Mouse (Mus musculus) liver, embryonic 16.5 days (tissue): ENCODE results near the gene Trim44. TPM values are rescaled to one million over a fixed set of nuclear protein-coding genes. Genes with fewer than 3 reads are reported as not detected.

Experiments used
- ATAC-seq: fragments of 200-750 bp; cut with Nextera tagmentation; 2 replicates; pipeline ENCODE4 v1.8.0; 2017; ENCODE audit warnings: low read depth, mild to moderate bottlenecking, moderate number of reproducible peaks, moderate library complexity
- H3K27ac ChIP-seq: fragments of 300-500 bp; sonication (generic); 2 replicates; pipeline ENCODE4 v1.5.1; 2014; ENCODE audit warnings: mild to moderate bottlenecking, low read length
- H3K27me3 ChIP-seq: fragments of 300-500 bp; sonication (generic); 2 replicates; pipeline ENCODE4 v1.6.1; 2014; ENCODE audit warnings: low read depth, low read length, mixed read lengths; ENCODE audit not compliant: control insufficient read depth, insufficient read depth
- H3K36me3 ChIP-seq: fragments of 300-500 bp; sonication (generic); 2 replicates; pipeline ENCODE4 v1.6.1; 2014; ENCODE audit warnings: mild to moderate bottlenecking; ENCODE audit not compliant: control insufficient read depth, insufficient read depth
- H3K4me1 ChIP-seq: fragments of 300-500 bp; sonication (generic); 2 replicates; pipeline ENCODE4 v1.6.1; 2014; ENCODE audit warnings: low read depth, low read length, mixed read lengths; ENCODE audit not compliant: control insufficient read depth
- H3K4me2 ChIP-seq: fragments of 300-500 bp; sonication (generic); 2 replicates; pipeline ENCODE4 v1.6.1; 2014; ENCODE audit warnings: low read depth, low read length, mixed read lengths
- H3K4me3 ChIP-seq: fragments of 300-500 bp; sonication (generic); 2 replicates; pipeline ENCODE4 v1.5.1; 2014; ENCODE audit warnings: low read depth, mild to moderate bottlenecking, low read length
- H3K9ac ChIP-seq: fragments of 300-500 bp; sonication (generic); 2 replicates; pipeline ENCODE4 v1.6.1; 2014; ENCODE audit warnings: low read depth, low read length
- H3K9me3 ChIP-seq: fragments of 300-500 bp; sonication (generic); replicated peaks from 2 replicates; pipeline ENCODE4 v1.6.1; 2016; ENCODE audit warnings: low read length; ENCODE audit not compliant: control insufficient read depth
- WGBS: fragments of 180-500 bp; shearing (Covaris S2); extraction: QIAGEN DNeasy Blood & Tissue Kit; methylation state at CpG from one replicate; pipeline ENCODE4 v1.1.7; 2014; ENCODE audit not compliant: insufficient replicate concordance; 5-methylcytosine and 5-hydroxymethylcytosine counted together
- polyA plus RNA-seq: library from polyadenylated mRNA; unstranded; fragments of >200 nt; fragmentation: Nextera tagmentation; extraction: Ambion mirVana; gene quantifications from 2 replicates; pipeline ENCODE4 v1.2.1, GENCODE M21; 2015

Gene Trim44
- polyA plus RNA-seq, 1 experiment from 2014 or later: 4.0 TPM

GRCm38 (mm10) chr2:102449056-102449455 is 41.4 kb upstream of the Trim44 start:
- WGBS: 20% methylated on average over 1 of the region's 1 CpGs
- ATAC-seq: no peak
- Histone ChIP-seq H3K4me2 (no peak overlapping the region), H3K4me3 (no peak overlapping the region), H3K27ac (no peak overlapping the region), H3K9ac (no peak overlapping the region), H3K36me3 (no peaks in the 10 kb centered on the region), H3K27me3 (peaks cover 41% of the 10 kb centered on the region), H3K9me3 (no peaks in the 10 kb centered on the region), H3K4me1 (no peaks in the 10 kb centered on the region; the same call in none of the 2 replicates)

- Histone ChIP-seq H3K36me3 (no peaks in the 10 kb centered on the region), H3K4me3 (no peak overlapping the region), H3K4me1 (no peaks in the 10 kb centered on the region; the same call in none of the 2 replicates), H3K9me3 (no peaks in the 10 kb centered on the region), H3K9ac (no peak overlapping the region), H3K27me3 (peaks cover 35% of the 10 kb centered on the region), H3K4me2 (no peak overlapping the region), H3K27ac (no peak overlapping the region)
- 80% methylated on average over 7 of the region's 7 CpGs for WGBS
- ATAC-seq: no peak
Observed at GRCm38 (mm10) chr2:102447831-102448230, 40.2 kb upstream of the Trim44 start.

GRCm38 (mm10) chr2:102446851-102447250 is 39.2 kb upstream of the Trim44 start:
- WGBS: 57% methylated on average over 4 of the region's 4 CpGs
- no peak for ATAC-seq

GRCm38 (mm10) chr2:102437357-102438030 is 29.9 kb upstream of the Trim44 start:
- H3K9me3 ChIP-seq: no peaks in the 10 kb centered on the region
- WGBS: 48% methylated on average over 8 of the region's 8 CpGs
- no peaks in the 10 kb centered on the region for H3K4me1 ChIP-seq
- no peak overlapping the region for H3K9ac ChIP-seq
- no peak overlapping the region for H3K27ac ChIP-seq
- no peak for ATAC-seq
- no peaks in the 10 kb centered on the region for H3K36me3 ChIP-seq
- H3K4me3 ChIP-seq: no peak overlapping the region
- H3K4me2 ChIP-seq: no peak overlapping the region
- H3K27me3 ChIP-seq: no peaks in the 10 kb centered on the region

More at GRCm38 (mm10) chr2:102446851-102447250, 39.2 kb upstream of the Trim44 start:
- Histone ChIP-seq H3K27me3 (peaks cover 27% of the 10 kb centered on the region), H3K36me3 (no peaks in the 10 kb centered on the region), H3K9me3 (no peaks in the 10 kb centered on the region), H3K4me1 (no peaks in the 10 kb centered on the region; the same call in none of the 2 replicates), H3K4me3 (no peak overlapping the region), H3K4me2 (no peak overlapping the region), H3K27ac (no peak overlapping the region), H3K9ac (no peak overlapping the region)

- Histone ChIP-seq H3K36me3 (no peaks in the 10 kb centered on the region), H3K27me3 (no peaks in the 10 kb centered on the region), H3K9me3 (no peaks in the 10 kb centered on the region), H3K27ac (no peak overlapping the region), H3K4me2 (no peak overlapping the region), H3K9ac (no peak overlapping the region), H3K4me1 (no peaks in the 10 kb centered on the region), H3K4me3 (no peak overlapping the region)
- no peak for ATAC-seq
- 78% methylated on average over 1 of the region's 1 CpGs for WGBS
Observed at GRCm38 (mm10) chr2:102433879-102434278, 26.3 kb upstream of the Trim44 start.

- H3K27me3 ChIP-seq: no peaks in the 10 kb centered on the region
- H3K4me2 ChIP-seq: no peak overlapping the region
- 33% methylated on average over 4 of the region's 4 CpGs for WGBS
Observed at GRCm38 (mm10) chr2:102431084-102431483, 23.5 kb upstream of the Trim44 start.

GRCm38 (mm10) chr2:102427974-102428373 is 20.3 kb upstream of the Trim44 start:
- H3K27ac ChIP-seq: no peak overlapping the region
- H3K27me3 ChIP-seq: no peaks in the 10 kb centered on the region
- H3K9me3 ChIP-seq: no peaks in the 10 kb centered on the region
- H3K4me2 ChIP-seq: no peak overlapping the region
- no peaks in the 10 kb centered on the region for H3K4me1 ChIP-seq
- H3K4me3 ChIP-seq: no peak overlapping the region
- no peak for ATAC-seq
- no peaks in the 10 kb centered on the region for H3K36me3 ChIP-seq
- H3K9ac ChIP-seq: no peak overlapping the region

More at GRCm38 (mm10) chr2:102431084-102431483, 23.5 kb upstream of the Trim44 start:
- Histone ChIP-seq H3K9ac (no peak overlapping the region), H3K27ac (no peak overlapping the region), H3K4me3 (no peak overlapping the region), H3K9me3 (no peaks in the 10 kb centered on the region), H3K4me1 (no peaks in the 10 kb centered on the region), H3K36me3 (no peaks in the 10 kb centered on the region)
- no peak for ATAC-seq

- H3K4me3 ChIP-seq: no peak overlapping the region
- no peak overlapping the region for H3K27ac ChIP-seq
- no peak for ATAC-seq
- no peaks in the 10 kb centered on the region for H3K27me3 ChIP-seq
- no peak overlapping the region for H3K4me2 ChIP-seq
- H3K9ac ChIP-seq: no peak overlapping the region
- H3K4me1 ChIP-seq: no peaks in the 10 kb centered on the region
- no peaks in the 10 kb centered on the region for H3K36me3 ChIP-seq
- WGBS: 61% methylated on average over 3 of the region's 3 CpGs
- no peaks in the 10 kb centered on the region for H3K9me3 ChIP-seq
Observed at GRCm38 (mm10) chr2:102426434-102426833, 18.8 kb upstream of the Trim44 start.

- WGBS: 74% methylated on average over 14 of the region's 14 CpGs
- no peak for ATAC-seq
Observed at GRCm38 (mm10) chr2:102416149-102416743, 8.6 kb upstream of the Trim44 start.

More at GRCm38 (mm10) chr2:102416149-102416743, 8.6 kb upstream of the Trim44 start:
- Histone ChIP-seq H3K9me3 (no peaks in the 10 kb centered on the region), H3K36me3 (no peaks in the 10 kb centered on the region), H3K4me1 (no peaks in the 10 kb centered on the region), H3K4me2 (no peak overlapping the region), H3K9ac (no peak overlapping the region), H3K27ac (no peak overlapping the region), H3K4me3 (no peak overlapping the region), H3K27me3 (no peaks in the 10 kb centered on the region)
